Mouse (Mus musculus): ENCODE measurements around the gene Gdf2. TPM values are rescaled to one million over a fixed set of nuclear protein-coding genes. Genes with fewer than 3 reads are reported as not detected.

Gdf2 gene
- polyA plus RNA-seq, 1 experiment = not detected

DNA sequence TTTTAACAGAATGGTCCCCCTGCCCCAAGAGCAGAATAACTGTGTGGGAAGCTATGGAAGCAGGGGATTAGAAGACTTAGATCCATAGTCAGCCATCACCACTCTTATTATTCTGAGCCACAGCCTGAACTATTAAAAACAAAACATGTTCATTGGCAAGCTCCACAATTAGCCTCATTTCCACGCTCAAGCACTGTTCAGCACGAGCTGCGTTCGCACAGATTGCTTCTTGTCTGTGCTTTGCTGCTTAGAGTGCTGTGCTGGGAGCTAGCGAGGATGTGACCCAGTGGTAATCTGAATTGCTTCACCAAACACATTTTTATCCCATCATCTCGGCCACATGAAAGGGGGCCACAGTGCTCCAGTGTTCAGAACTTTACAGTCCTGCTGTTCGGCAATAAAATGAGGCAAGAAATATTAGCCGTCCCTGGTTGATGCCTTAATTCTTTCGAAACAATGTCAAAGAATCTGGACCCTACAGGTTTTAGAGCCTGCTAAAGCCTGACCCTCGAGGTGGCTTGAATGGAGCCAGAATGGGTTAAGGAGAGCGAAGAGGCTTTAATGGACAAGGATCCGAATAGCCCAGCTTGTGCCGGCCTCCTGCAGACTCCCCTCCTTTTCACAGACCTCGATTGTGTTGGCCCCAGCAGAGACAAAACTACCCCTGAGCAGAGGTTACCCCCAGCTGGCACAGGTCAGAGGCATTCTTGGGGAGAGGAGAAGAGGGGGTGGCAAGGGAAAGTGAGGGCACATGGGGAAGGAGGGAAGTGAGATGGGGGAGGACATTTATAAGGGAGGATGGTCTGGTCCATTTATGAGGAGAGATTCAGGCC is 19.9 kb upstream of the Gdf2 start:
- Histone ChIP-seq H3K27me3 (ENCODE audit: control insufficient read depth, insufficient read depth, insufficient read length) (peaks cover 39% of the 10 kb centered on the region), H3K4me3 (no peak overlapping the region), H3K79me2 (ENCODE audit: control insufficient read depth, insufficient read depth) (no peaks in the 10 kb centered on the region), H3K4me2 (ENCODE audit: low read depth) (no peak overlapping the region), H3ac (ENCODE audit: control insufficient read depth, insufficient read length) (no peak overlapping the region), H3K36me3 (ENCODE audit: control insufficient read depth, insufficient read depth) (no peaks in the 10 kb centered on the region)
- TF ChIP-seq TCF12 (IDR thresholded peaks at IDR 0.05; ENCODE audit: insufficient read depth, poor library complexity, severe bottlenecking) = no peak
- TF ChIP-seq USF1 (IDR thresholded peaks at IDR 0.05; ENCODE audit: low read depth) = no peak
- TF ChIP-seq TCF3 (IDR thresholded peaks at IDR 0.05; ENCODE audit: insufficient read length, low read depth) = no peak
- no peak for TF ChIP-seq MAX (IDR thresholded peaks at IDR 0.05; ENCODE audit: low read depth)
- no peak for TF ChIP-seq MYOG (IDR thresholded peaks at IDR 0.05; ENCODE audit: control insufficient read depth in 1 of 3, insufficient read depth in 1 of 3, insufficient read length in 2 of 3, low read depth in 2 of 3)
- TF ChIP-seq REST (IDR thresholded peaks at IDR 0.05; ENCODE audit: insufficient read depth, insufficient read length) = no peak
- TF ChIP-seq CEBPB (IDR thresholded peaks at IDR 0.05; ENCODE audit: insufficient read depth, poor library complexity, severe bottlenecking) = no peak
- no peak for TF ChIP-seq E2F4 (IDR thresholded peaks at IDR 0.05; ENCODE audit: insufficient read depth)
- no peak for TF ChIP-seq MYOD1 (IDR thresholded peaks at IDR 0.05; ENCODE audit: control insufficient read depth in 1 of 3, insufficient read length in 2 of 3, low read depth in 2 of 3)
- TF ChIP-seq POLR2AphosphoS2 (IDR thresholded peaks at IDR 0.05; ENCODE audit: insufficient read length, low read depth) = no peak
- no peak for TF ChIP-seq SRF (IDR thresholded peaks at IDR 0.05; ENCODE audit: control insufficient read depth, insufficient read length, low read depth)
- TF ChIP-seq POLR2A (IDR thresholded peaks at IDR 0.05; ENCODE audit: insufficient read length, low read depth) = no peak

DNA sequence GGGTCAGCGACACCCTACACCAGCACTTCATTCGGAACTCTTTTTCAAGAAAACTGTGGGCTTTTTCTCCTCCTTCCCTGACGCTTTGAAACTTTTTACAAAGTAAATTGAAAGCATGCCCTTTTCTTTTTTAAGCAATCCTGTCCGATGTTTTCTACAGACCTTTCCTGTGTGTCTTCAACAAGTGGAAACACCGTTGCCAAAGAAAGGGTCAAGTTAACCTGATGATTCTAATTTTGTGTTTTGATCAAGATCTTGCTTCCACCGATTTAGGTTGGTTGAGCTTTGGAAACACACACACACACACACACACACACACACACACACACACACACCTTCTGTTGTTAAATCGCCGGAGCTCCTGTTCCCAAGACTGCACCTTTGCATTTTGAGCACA is 18.1 kb upstream of the Gdf2 start:
- no peaks in the 10 kb centered on the region for H3K36me3 ChIP-seq (ENCODE audit: control insufficient read depth, insufficient read depth)
- H3K27me3 ChIP-seq (ENCODE audit: control insufficient read depth, insufficient read depth, insufficient read length) = peaks cover 50% of the 10 kb centered on the region
- no peak overlapping the region for H3ac ChIP-seq (ENCODE audit: control insufficient read depth, insufficient read length)
- TF ChIP-seq TCF12 (IDR thresholded peaks at IDR 0.05; ENCODE audit: insufficient read depth, poor library complexity, severe bottlenecking) (no peak), USF1 (IDR thresholded peaks at IDR 0.05; ENCODE audit: low read depth) (no peak), SRF (IDR thresholded peaks at IDR 0.05; ENCODE audit: control insufficient read depth, insufficient read length, low read depth) (no peak), CEBPB (IDR thresholded peaks at IDR 0.05; ENCODE audit: insufficient read depth, poor library complexity, severe bottlenecking) (no peak), REST (IDR thresholded peaks at IDR 0.05; ENCODE audit: insufficient read depth, insufficient read length) (no peak), POLR2A (IDR thresholded peaks at IDR 0.05; ENCODE audit: insufficient read length, low read depth) (no peak), MAX (IDR thresholded peaks at IDR 0.05; ENCODE audit: low read depth) (no peak), E2F4 (IDR thresholded peaks at IDR 0.05; ENCODE audit: insufficient read depth) (no peak), MYOG (IDR thresholded peaks at IDR 0.05; ENCODE audit: control insufficient read depth in 1 of 3, insufficient read depth in 1 of 3, insufficient read length in 2 of 3, low read depth in 2 of 3) (no peak), MYOD1 (IDR thresholded peaks at IDR 0.05; ENCODE audit: control insufficient read depth in 1 of 3, insufficient read length in 2 of 3, low read depth in 2 of 3) (no peak), TCF3 (IDR thresholded peaks at IDR 0.05; ENCODE audit: insufficient read length, low read depth) (no peak), POLR2AphosphoS2 (IDR thresholded peaks at IDR 0.05; ENCODE audit: insufficient read length, low read depth) (no peak)
- no peak overlapping the region for H3K4me2 ChIP-seq (ENCODE audit: low read depth)
- H3K4me3 ChIP-seq = no peak overlapping the region
- no peaks in the 10 kb centered on the region for H3K79me2 ChIP-seq (ENCODE audit: control insufficient read depth, insufficient read depth)

DNA sequence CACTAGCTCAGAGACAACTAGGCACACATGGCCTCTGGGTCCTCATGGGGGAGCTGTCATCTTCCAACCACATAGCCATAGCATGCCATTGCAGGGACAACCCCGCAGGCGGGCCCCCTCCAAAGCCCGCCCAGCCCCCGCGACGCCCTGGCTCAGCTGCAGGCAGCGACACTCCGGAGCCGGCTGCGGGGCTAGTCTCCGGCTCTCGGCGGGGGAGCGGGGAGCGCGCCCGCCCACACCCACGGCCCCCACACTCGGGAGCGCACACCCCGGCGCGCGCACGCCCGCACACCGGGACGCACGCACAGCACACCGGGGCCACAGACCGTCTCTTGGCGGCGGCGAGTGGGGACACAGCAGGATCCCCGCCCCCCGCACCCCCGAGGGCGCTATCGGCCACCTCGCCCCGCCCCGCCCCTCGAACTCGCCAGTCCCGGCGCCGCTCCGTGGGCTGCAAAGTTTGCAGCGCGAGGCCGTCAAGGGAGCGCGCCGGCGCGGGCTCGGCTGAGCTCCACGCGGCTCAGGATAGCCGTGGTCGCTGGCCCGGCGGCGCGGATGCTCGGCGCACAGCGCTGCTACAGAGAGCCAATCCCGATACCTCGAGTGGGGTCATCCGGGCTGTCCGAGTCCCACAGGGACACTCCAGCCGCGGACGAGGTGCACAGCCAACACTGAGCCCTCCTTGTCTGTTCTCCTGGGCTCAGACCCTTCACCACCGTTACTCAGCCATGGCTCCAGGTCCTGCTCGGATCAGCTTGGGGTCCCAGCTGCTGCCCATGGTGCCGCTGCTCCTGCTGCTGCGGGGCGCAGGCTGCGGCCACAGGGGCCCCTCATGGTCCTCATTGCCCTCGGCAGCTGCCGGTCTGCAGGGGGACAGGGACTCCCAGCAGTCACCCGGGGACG is 17.4 kb upstream of the Gdf2 start, which contains the start of gene Gdf10:
TSS of gene Gdf10 (plus strand) at position 420 of the 903 bp plus-strand sequence.
- no peak for TF ChIP-seq MYOD1 (IDR thresholded peaks at IDR 0.05; ENCODE audit: control insufficient read depth in 1 of 3, insufficient read length in 2 of 3, low read depth in 2 of 3)
- TF ChIP-seq TCF3 (IDR thresholded peaks at IDR 0.05; ENCODE audit: insufficient read length, low read depth) = no peak
- Histone ChIP-seq H3K4me2 (ENCODE audit: low read depth) (no peak within 1 kb of the TSS), H3K4me3 (no peak within 1 kb of the TSS), H3K79me2 (ENCODE audit: control insufficient read depth, insufficient read depth) (no peaks in the 10 kb centered on the region), H3ac (ENCODE audit: control insufficient read depth, insufficient read length) (no peak within 1 kb of the TSS), H3K27me3 (ENCODE audit: control insufficient read depth, insufficient read depth, insufficient read length) (peaks cover 44% of the 10 kb centered on the region), H3K36me3 (ENCODE audit: control insufficient read depth, insufficient read depth) (no peaks in the 10 kb centered on the region)

DNA sequence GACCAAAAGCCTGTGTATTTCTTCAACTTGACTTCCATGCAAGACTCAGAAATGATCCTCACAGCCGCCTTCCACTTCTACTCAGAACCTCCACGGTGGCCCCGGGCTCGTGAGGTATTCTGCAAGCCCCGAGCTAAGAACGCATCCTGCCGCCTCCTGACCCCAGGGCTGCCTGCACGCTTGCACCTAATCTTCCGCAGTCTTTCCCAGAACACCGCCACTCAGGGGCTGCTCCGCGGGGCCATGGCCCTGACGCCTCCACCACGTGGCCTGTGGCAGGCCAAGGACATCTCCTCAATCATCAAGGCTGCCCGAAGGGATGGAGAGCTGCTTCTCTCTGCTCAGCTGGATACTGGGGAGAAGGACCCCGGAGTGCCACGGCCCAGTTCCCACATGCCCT is 9.0 kb upstream of the Gdf2 start:
- Histone ChIP-seq H3K27me3 (ENCODE audit: control insufficient read depth, insufficient read depth, insufficient read length) (peaks cover 23% of the 10 kb centered on the region), H3K79me2 (ENCODE audit: control insufficient read depth, insufficient read depth) (no peaks in the 10 kb centered on the region), H3ac (ENCODE audit: control insufficient read depth, insufficient read length) (no peak overlapping the region), H3K4me2 (ENCODE audit: low read depth) (no peak overlapping the region), H3K4me3 (no peak overlapping the region), H3K36me3 (ENCODE audit: control insufficient read depth, insufficient read depth) (no peaks in the 10 kb centered on the region)
- TF ChIP-seq POLR2A (IDR thresholded peaks at IDR 0.05; ENCODE audit: insufficient read length, low read depth) (no peak), USF1 (IDR thresholded peaks at IDR 0.05; ENCODE audit: low read depth) (no peak), MAX (IDR thresholded peaks at IDR 0.05; ENCODE audit: low read depth) (no peak), POLR2AphosphoS2 (IDR thresholded peaks at IDR 0.05; ENCODE audit: insufficient read length, low read depth) (no peak), TCF3 (IDR thresholded peaks at IDR 0.05; ENCODE audit: insufficient read length, low read depth) (no peak), REST (IDR thresholded peaks at IDR 0.05; ENCODE audit: insufficient read depth, insufficient read length) (no peak), SRF (IDR thresholded peaks at IDR 0.05; ENCODE audit: control insufficient read depth, insufficient read length, low read depth) (no peak), MYOG (IDR thresholded peaks at IDR 0.05; ENCODE audit: control insufficient read depth in 1 of 3, insufficient read depth in 1 of 3, insufficient read length in 2 of 3, low read depth in 2 of 3) (no peak), E2F4 (IDR thresholded peaks at IDR 0.05; ENCODE audit: insufficient read depth) (no peak), MYOD1 (IDR thresholded peaks at IDR 0.05; ENCODE audit: control insufficient read depth in 1 of 3, insufficient read length in 2 of 3, low read depth in 2 of 3) (no peak), TCF12 (IDR thresholded peaks at IDR 0.05; ENCODE audit: insufficient read depth, poor library complexity, severe bottlenecking) (no peak), CEBPB (IDR thresholded peaks at IDR 0.05; ENCODE audit: insufficient read depth, poor library complexity, severe bottlenecking) (no peak)

Data from myocyte (in vitro differentiated cells).